Mouse (Mus musculus): Measurements from ENCODE around the gene Map3k3. TPM values are rescaled to one million over a fixed set of nuclear protein-coding genes. Genes with fewer than 3 reads are reported as not detected.
"Not testable (repeated sequence)": the region's sequence is repeated elsewhere in the genome, so short reads cannot be mapped to it uniquely, and the experiment has no call there.

Map3k3 gene
- polyA plus RNA-seq, 1 experiment from 2014 or later: 14.2 TPM

GRCm38 (mm10) chr11:106056819-106057491, 27.5 kb upstream of the Map3k3 start:
- 92% methylated on average over 8 of the region's 8 CpGs for WGBS
- no peaks in the 10 kb centered on the region for H3K4me1 ChIP-seq
- no peak overlapping the region for H3K4me3 ChIP-seq
- peaks cover 82% of the 10 kb centered on the region for H3K36me3 ChIP-seq
- no peak overlapping the region for H3K27ac ChIP-seq (replicated peaks)
- H3K9me3 ChIP-seq: no peaks in the 10 kb centered on the region
- H3K4me2 ChIP-seq (replicated peaks): no peak overlapping the region
- no peaks in the 10 kb centered on the region for H3K27me3 ChIP-seq
- ATAC-seq (replicated peaks): no peak
- H3K9ac ChIP-seq (replicated peaks): no peak overlapping the region

GRCm38 (mm10) chr11:106058020-106058419, 26.4 kb upstream of the Map3k3 start:
- no peak overlapping the region for H3K4me2 ChIP-seq (replicated peaks)
- H3K27ac ChIP-seq (replicated peaks): no peak overlapping the region
- no peaks in the 10 kb centered on the region for H3K4me1 ChIP-seq
- H3K9ac ChIP-seq (replicated peaks): no peak overlapping the region
- no peaks in the 10 kb centered on the region for H3K27me3 ChIP-seq
- H3K9me3 ChIP-seq: no peaks in the 10 kb centered on the region
- H3K4me3 ChIP-seq: no peak overlapping the region
- H3K36me3 ChIP-seq: peaks cover 72% of the 10 kb centered on the region
- 70% methylated on average over 8 of the region's 8 CpGs for WGBS
- no peak for ATAC-seq (replicated peaks)

GRCm38 (mm10) chr11:106060549-106060948, 23.9 kb upstream of the Map3k3 start:
- Histone ChIP-seq H3K4me2 (replicated peaks) (no peak overlapping the region), H3K4me3 (no peak overlapping the region), H3K36me3 (peaks cover 47% of the 10 kb centered on the region), H3K9me3 (no peaks in the 10 kb centered on the region), H3K27ac (replicated peaks) (no peak overlapping the region), H3K27me3 (no peaks in the 10 kb centered on the region), H3K9ac (replicated peaks) (no peak overlapping the region), H3K4me1 (no peaks in the 10 kb centered on the region)
- ATAC-seq (replicated peaks): no peak
- 91% methylated on average over 1 of the region's 1 CpGs for WGBS

GRCm38 (mm10) chr11:106061311-106061710, 23.1 kb upstream of the Map3k3 start:
- Histone ChIP-seq H3K27me3 (no peaks in the 10 kb centered on the region), H3K9me3 (no peaks in the 10 kb centered on the region), H3K4me2 (replicated peaks) (no peak overlapping the region), H3K4me1 (peaks cover 1% of the 10 kb centered on the region), H3K9ac (replicated peaks) (no peak overlapping the region), H3K27ac (replicated peaks) (no peak overlapping the region), H3K36me3 (peaks cover 39% of the 10 kb centered on the region), H3K4me3 (no peak overlapping the region)
- no peak for ATAC-seq (replicated peaks)
- WGBS: 90% methylated on average over 1 of the region's 1 CpGs

- Histone ChIP-seq H3K4me2 (replicated peaks) (no peak overlapping the region), H3K27ac (replicated peaks) (no peak overlapping the region), H3K9ac (replicated peaks) (no peak overlapping the region), H3K4me1 (peaks cover 14% of the 10 kb centered on the region), H3K9me3 (no peaks in the 10 kb centered on the region), H3K4me3 (no peak overlapping the region), H3K36me3 (peaks cover 15% of the 10 kb centered on the region), H3K27me3 (no peaks in the 10 kb centered on the region)
- ATAC-seq (replicated peaks): no peak
- 87% methylated on average over 5 of the region's 5 CpGs for WGBS
Measured at GRCm38 (mm10) chr11:106063756-106064155, 20.7 kb upstream of the Map3k3 start.

GRCm38 (mm10) chr11:106065073-106065922, 19.1 kb upstream of the Map3k3 start:
- H3K27ac ChIP-seq (replicated peaks): peak overlapping the region; percentile 84
- ATAC-seq (replicated peaks): no peak
- peak overlapping the region; percentile 92 for H3K4me2 ChIP-seq (replicated peaks)
- WGBS: 46% methylated on average over 18 of the region's 18 CpGs
- H3K9ac ChIP-seq (replicated peaks): peak overlapping the region; percentile 87
- no peaks in the 10 kb centered on the region for H3K27me3 ChIP-seq
- H3K4me3 ChIP-seq: peak overlapping the region; percentile 84
- H3K36me3 ChIP-seq: no peaks in the 10 kb centered on the region
- H3K9me3 ChIP-seq: no peaks in the 10 kb centered on the region
- peaks cover 14% of the 10 kb centered on the region for H3K4me1 ChIP-seq

GRCm38 (mm10) chr11:106065923-106066571, 18.4 kb upstream of the Map3k3 start, which contains the start of gene Taco1:
Gene Taco1, plus strand, starts transcription at chr11:106066061.
- Histone ChIP-seq H3K9me3 (no peaks in the 10 kb centered on the region), H3K4me1 (peaks cover 14% of the 10 kb centered on the region), H3K4me2 (replicated peaks) (peak within 1 kb of the TSS; percentile 92), H3K27me3 (no peaks in the 10 kb centered on the region), H3K9ac (replicated peaks) (peak within 1 kb of the TSS; percentile 87), H3K36me3 (no peaks in the 10 kb centered on the region), H3K4me3 (peak within 1 kb of the TSS; percentile 84), H3K27ac (replicated peaks) (peak within 1 kb of the TSS; percentile 84)
- ATAC-seq (replicated peaks): peak; percentile 97
- WGBS: under 1% methylated on average over 49 of the region's 49 CpGs

- Histone ChIP-seq H3K4me2 (replicated peaks) (peak overlapping the region; percentile 92), H3K4me1 (peaks cover 14% of the 10 kb centered on the region), H3K4me3 (peak overlapping the region; percentile 84), H3K9ac (replicated peaks) (peak overlapping the region; percentile 87), H3K27ac (replicated peaks) (peak overlapping the region; percentile 84)
- H3K27me3 ChIP-seq; ATAC-seq (replicated peaks); H3K9me3 ChIP-seq; H3K36me3 ChIP-seq: not testable (repeated sequence)
- WGBS: 16% methylated on average over 23 of the region's 23 CpGs
Measured at GRCm38 (mm10) chr11:106066616-106067015, 17.8 kb upstream of the Map3k3 start.

- ATAC-seq (replicated peaks): no peak
- Histone ChIP-seq H3K27me3 (no peaks in the 10 kb centered on the region), H3K9me3 (no peaks in the 10 kb centered on the region), H3K4me3 (no peak overlapping the region), H3K36me3 (peaks cover 17% of the 10 kb centered on the region), H3K4me2 (replicated peaks) (no peak overlapping the region), H3K27ac (replicated peaks) (no peak overlapping the region), H3K4me1 (no peaks in the 10 kb centered on the region), H3K9ac (replicated peaks) (no peak overlapping the region)
- WGBS: 82% methylated on average over 3 of the region's 3 CpGs
Measured at GRCm38 (mm10) chr11:106073774-106074173, 10.6 kb upstream of the Map3k3 start.

- no peak overlapping the region for H3K4me3 ChIP-seq
- WGBS: 4% methylated on average over 4 of the region's 4 CpGs
- H3K27me3 ChIP-seq: no peaks in the 10 kb centered on the region
- no peaks in the 10 kb centered on the region for H3K9me3 ChIP-seq
- H3K4me1 ChIP-seq: no peaks in the 10 kb centered on the region
- H3K4me2 ChIP-seq (replicated peaks): no peak overlapping the region
- no peak overlapping the region for H3K27ac ChIP-seq (replicated peaks)
- H3K36me3 ChIP-seq: peaks cover 17% of the 10 kb centered on the region
- no peak for ATAC-seq (replicated peaks)
- H3K9ac ChIP-seq (replicated peaks): no peak overlapping the region
Measured at GRCm38 (mm10) chr11:106076321-106076720, 8.1 kb upstream of the Map3k3 start.

- Histone ChIP-seq H3K9me3 (no peaks in the 10 kb centered on the region), H3K27me3 (no peaks in the 10 kb centered on the region)
- WGBS: 0% methylated on average over 61 of the region's 61 CpGs
Measured at GRCm38 (mm10) chr11:106084911-106085561, 623 bp downstream of the Map3k3 start.

More at GRCm38 (mm10) chr11:106084911-106085561, 623 bp downstream of the Map3k3 start:
- Histone ChIP-seq H3K4me1 (peaks cover 20% of the 10 kb centered on the region), H3K4me2 (replicated peaks) (peak overlapping the region; percentile 62), H3K27ac (replicated peaks) (peak overlapping the region; percentile 97), H3K9ac (replicated peaks) (peak overlapping the region; percentile 89), H3K36me3 (no peaks in the 10 kb centered on the region), H3K4me3 (peak overlapping the region; percentile 71)
- peak; percentile 57 for ATAC-seq (replicated peaks)
